Mouse (Mus musculus) adrenal gland, postnatal 36 days (tissue): ENCODE results near the gene Psmd3. TPM values are rescaled to one million over a fixed set of nuclear protein-coding genes. Genes with fewer than 3 reads are reported as not detected.
A peak's percentile ranks its signal among the peaks of the same experiment; 100 is the strongest.

ENCODE experiments used
- DNase-seq, 2 experiments: peaks; one replicate each; pipeline ENCODE4 v3.0.0; 2021; ENCODE audit warnings: mixed read lengths in 1 of 2
- total RNA-seq, 2 experiments: library from RNA; stranded (reverse); gene quantifications; 2 replicates each; pipeline ENCODE4 v1.2.3; 2021

Gene Psmd3
- total RNA-seq, 2 experiments from 2014 or later, result 124 to 128 TPM

DNA sequence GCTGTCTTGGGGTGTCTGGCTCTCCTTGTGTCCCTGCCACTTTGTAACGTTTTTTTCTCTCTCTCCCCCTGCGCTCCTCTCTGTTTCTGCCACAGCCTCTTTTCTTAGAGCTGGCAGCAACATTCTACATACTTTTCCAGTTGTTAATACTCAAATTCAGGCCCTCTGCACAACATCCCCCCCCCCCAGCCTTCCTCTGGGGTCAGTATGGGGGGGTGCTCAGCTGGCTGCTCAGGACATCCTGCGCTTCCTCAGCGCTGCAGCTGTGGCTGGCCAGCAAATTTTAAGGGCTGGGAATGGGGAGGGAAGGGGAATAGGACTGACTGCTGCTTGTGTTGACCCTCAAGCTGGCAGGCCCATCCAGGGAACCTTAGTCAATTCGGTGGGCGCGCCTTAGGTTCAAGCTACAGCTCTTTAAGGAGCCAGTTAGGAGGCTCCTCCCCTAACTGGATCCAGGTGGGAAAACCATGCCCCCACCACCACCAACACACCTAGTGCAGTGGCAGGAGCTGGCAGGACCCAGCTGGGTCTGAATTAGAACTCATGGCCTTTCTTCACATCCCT is 62.2 kb downstream of the Psmd3 start:
- peak in 1 of 2 experiments; percentile 31 for DNase-seq

Other genes with a start within 250 kb of the Psmd3 start
- gene Mien1, start 243.6 kb upstream of the Psmd3 start, total RNA-seq, result 10 to 100 TPM; 84.0 to 84.2 TPM
- not detected for gene Grb7, start 236.2 kb upstream of the Psmd3 start, total RNA-seq
- gene Ikzf3, start 136.5 kb upstream of the Psmd3 start, total RNA-seq, result under 1 TPM; 0.13 to 0.36 TPM
- under 1 TPM; 0.50 to 0.82 TPM for gene Zpbp2, start 131.5 kb upstream of the Psmd3 start, total RNA-seq
- 100 to 1,000 TPM; 133 to 139 TPM for gene Ormdl3, start 95.2 kb upstream of the Psmd3 start, total RNA-seq
- gene Lrrc3c, start 84.3 kb upstream of the Psmd3 start, total RNA-seq, result not detected
- gene Gm12355, start 56.9 kb upstream of the Psmd3 start, total RNA-seq, result 10 to 100 TPM; 13.9 to 15.3 TPM
- gene Gsdma3, start 56.2 kb upstream of the Psmd3 start, total RNA-seq, result 10 to 100 TPM; 12.9 to 17.0 TPM
- under 1 TPM; 0.43 to 0.76 TPM for gene Gsdma2, start 35.8 kb upstream of the Psmd3 start, total RNA-seq
- gene Gsdma, start 18.2 kb upstream of the Psmd3 start, total RNA-seq, result not detected
- not detected for gene Csf3, start 18.7 kb downstream of the Psmd3 start, total RNA-seq
- 10 to 100 TPM; 46.9 to 52.0 TPM for gene Med24, start 46.9 kb downstream of the Psmd3 start, total RNA-seq
- 10 to 100 TPM; 69.2 to 91.7 TPM for gene Thra, start 58.1 kb downstream of the Psmd3 start, total RNA-seq
- 100 to 1,000 TPM; 116 to 171 TPM for gene Nr1d1, start 92.8 kb downstream of the Psmd3 start, total RNA-seq
- 100 to 1,000 TPM in 1 of 2 experiments, 10 to 100 TPM in 1; 94.2 to 106 TPM for gene Msl1, start 113.0 kb downstream of the Psmd3 start, total RNA-seq
- 10 to 100 TPM; 29.6 to 34.3 TPM for gene Casc3, start 122.4 kb downstream of the Psmd3 start, total RNA-seq
- under 1 TPM; 0.46 to 0.69 TPM for gene Rapgefl1, start 154.2 kb downstream of the Psmd3 start, total RNA-seq
- gene Wipf2, start 181.1 kb downstream of the Psmd3 start, total RNA-seq, result 10 to 100 TPM; 19.8 to 21.1 TPM
- gene Cdc6, start 225.2 kb downstream of the Psmd3 start, total RNA-seq, result 1 to 10 TPM in 1 of 2 experiments, under 1 TPM in 1; 0.89 to 1.5 TPM
- 10 to 100 TPM; 20.0 to 24.5 TPM for gene Rara, start 245.3 kb downstream of the Psmd3 start, total RNA-seq